Mouse (Mus musculus): ENCODE data around the gene Uroc1. TPM values are rescaled to one million over a fixed set of nuclear protein-coding genes. Genes with fewer than 3 reads are reported as not detected.

The Uroc1 gene
- polyA plus RNA-seq, 2 experiments = 9.6 to 17.5 TPM

GRCm38 (mm10) chr6:90347183-90347582 lies 14.1 kb downstream of the Uroc1 start:
- DNase-seq (ENCODE audit: low read depth in 3 of 3, low spot score in 3 of 3) (no peak), ATAC-seq (ENCODE audit: insufficient read depth) (no peak)
- Histone ChIP-seq H3K27ac (no peak overlapping the region), H3K9ac (replicated peaks) (no peak overlapping the region), H3K36me3 (replicated peaks; ENCODE audit: control insufficient read depth, insufficient read depth, low read depth) (no peaks in the 10 kb centered on the region), H3K4me1 (replicated peaks; ENCODE audit: control insufficient read depth in 2 of 2, insufficient read depth in 2 of 2, low read length in 1 of 2) (no peaks in the 10 kb centered on the region), H3K9me3 (ENCODE audit: control insufficient read depth, low read length) (no peaks in the 10 kb centered on the region), H3K4me3 (ENCODE audit: insufficient read depth in 1 of 2, low read depth in 2 of 2, low read length in 2 of 2) (no peak overlapping the region), H3K4me2 (ENCODE audit: low read depth) (no peak overlapping the region), H3K27me3 (ENCODE audit: control insufficient read depth, insufficient read depth, low read length) (no peaks in the 10 kb centered on the region)
- 36% methylated on average over 4 of the region's 4 CpGs for WGBS (ENCODE audit: insufficient replicate concordance)
- TF ChIP-seq EP300 (IDR thresholded peaks at IDR 0.05; ENCODE audit: low read depth) = no peak
- no peak for TF ChIP-seq CTCF (IDR thresholded peaks at IDR 0.05; ENCODE audit: low read depth)

DNA sequence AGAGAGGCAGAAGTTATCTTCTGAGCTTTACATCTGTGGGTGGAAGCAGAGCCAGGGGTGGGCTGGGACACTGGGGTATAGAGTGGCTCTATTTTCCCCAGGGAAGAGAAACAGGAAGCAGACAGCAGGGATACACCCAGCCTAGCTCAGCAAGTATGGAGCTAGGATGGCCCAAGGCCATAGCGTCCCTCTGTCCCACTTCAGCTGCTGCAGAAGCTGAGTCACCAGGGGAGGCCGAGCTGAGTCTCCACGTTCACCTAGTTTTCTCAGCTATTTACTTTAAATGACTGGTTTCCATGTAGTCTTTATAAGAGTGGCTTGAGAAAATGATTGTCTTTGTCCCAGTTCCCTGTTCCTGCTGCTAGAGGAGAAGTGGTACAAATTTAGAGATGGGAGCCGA lies 15.4 kb downstream of the Uroc1 start:
- Histone ChIP-seq H3K4me3 (ENCODE audit: insufficient read depth in 1 of 2, low read depth in 2 of 2, low read length in 2 of 2) (no peak overlapping the region), H3K9ac (replicated peaks) (no peak overlapping the region), H3K27ac (no peak overlapping the region), H3K4me2 (ENCODE audit: low read depth) (no peak overlapping the region), H3K36me3 (replicated peaks; ENCODE audit: control insufficient read depth, insufficient read depth, low read depth) (no peaks in the 10 kb centered on the region), H3K4me1 (replicated peaks; ENCODE audit: control insufficient read depth in 2 of 2, insufficient read depth in 2 of 2, low read length in 1 of 2) (no peaks in the 10 kb centered on the region), H3K9me3 (ENCODE audit: control insufficient read depth, low read length) (no peaks in the 10 kb centered on the region), H3K27me3 (ENCODE audit: control insufficient read depth, insufficient read depth, low read length) (no peaks in the 10 kb centered on the region)
- TF ChIP-seq CTCF (IDR thresholded peaks at IDR 0.05; ENCODE audit: low read depth) (no peak), EP300 (IDR thresholded peaks at IDR 0.05; ENCODE audit: low read depth) (no peak)
- no peak for DNase-seq (ENCODE audit: low read depth in 3 of 3, low spot score in 3 of 3)
- ATAC-seq (ENCODE audit: insufficient read depth) = no peak
- 49% methylated on average over 4 of the region's 4 CpGs for WGBS (ENCODE audit: insufficient replicate concordance)

DNA sequence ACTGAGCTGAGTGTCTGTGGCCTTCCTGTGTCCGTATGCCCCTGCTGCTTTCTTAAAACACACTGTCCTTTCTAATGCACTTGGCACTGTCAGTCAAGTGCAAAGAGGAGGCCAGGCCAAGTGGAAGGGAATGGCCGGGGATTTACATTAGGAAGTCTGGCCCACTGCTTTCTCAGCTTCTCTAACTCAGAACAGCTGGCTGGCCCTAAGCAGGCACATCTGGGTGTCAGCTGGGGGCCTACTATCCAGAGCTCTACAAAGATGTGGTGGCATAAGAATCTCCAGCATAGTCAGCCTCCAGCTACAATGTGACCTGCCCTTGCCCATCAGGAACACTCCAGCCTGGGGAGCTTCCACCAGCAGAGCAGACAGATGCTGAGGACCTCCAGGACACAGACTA lies 16.9 kb downstream of the Uroc1 start:
- ATAC-seq (ENCODE audit: insufficient read depth) (no peak), DNase-seq (ENCODE audit: low read depth in 3 of 3, low spot score in 3 of 3) (no peak)
- Histone ChIP-seq H3K4me1 (replicated peaks; ENCODE audit: control insufficient read depth in 2 of 2, insufficient read depth in 2 of 2, low read length in 1 of 2) (no peaks in the 10 kb centered on the region), H3K27ac (no peak overlapping the region), H3K4me2 (ENCODE audit: low read depth) (no peak overlapping the region), H3K9me3 (ENCODE audit: control insufficient read depth, low read length) (no peaks in the 10 kb centered on the region), H3K9ac (replicated peaks) (no peak overlapping the region), H3K27me3 (ENCODE audit: control insufficient read depth, insufficient read depth, low read length) (no peaks in the 10 kb centered on the region), H3K4me3 (ENCODE audit: insufficient read depth in 1 of 2, low read depth in 2 of 2, low read length in 2 of 2) (no peak overlapping the region), H3K36me3 (replicated peaks; ENCODE audit: control insufficient read depth, insufficient read depth, low read depth) (no peaks in the 10 kb centered on the region)
- TF ChIP-seq CTCF (IDR thresholded peaks at IDR 0.05; ENCODE audit: low read depth) (no peak), EP300 (IDR thresholded peaks at IDR 0.05; ENCODE audit: low read depth) (no peak)
- WGBS (ENCODE audit: insufficient replicate concordance) = 64% methylated on average over 2 of the region's 2 CpGs

DNA sequence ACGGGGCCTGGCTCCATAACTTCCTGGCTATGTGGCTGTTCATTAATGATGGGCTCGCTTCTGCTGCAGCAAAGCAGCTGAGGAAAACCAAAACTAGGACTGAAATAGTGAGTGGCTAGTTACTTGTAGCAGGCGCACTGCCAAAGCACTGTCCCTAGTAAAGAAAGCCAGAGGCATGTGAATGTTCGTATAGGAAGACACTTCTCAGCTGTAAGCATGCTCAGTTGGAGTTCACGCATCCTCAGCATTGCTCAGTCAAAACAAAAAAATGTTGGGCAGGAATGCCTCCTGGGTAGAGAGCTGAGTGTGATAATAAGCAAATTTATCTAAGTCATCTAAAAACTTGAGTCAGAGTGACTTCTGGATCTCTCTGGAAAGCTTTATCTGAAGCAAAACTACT lies 25.1 kb downstream of the Uroc1 start:
- WGBS (ENCODE audit: insufficient replicate concordance) = 49% methylated on average over 5 of the region's 5 CpGs
- no peak for ATAC-seq (ENCODE audit: insufficient read depth)

GRCm38 (mm10) chr6:90359445-90359844 lies 26.4 kb downstream of the Uroc1 start:
- DNase-seq (ENCODE audit: low read depth in 3 of 3, low spot score in 3 of 3) (no peak), ATAC-seq (ENCODE audit: insufficient read depth) (no peak)
- no peak overlapping the region for H3K9ac ChIP-seq (replicated peaks)
- 49% methylated on average over 2 of the region's 2 CpGs for WGBS (ENCODE audit: insufficient replicate concordance)
- TF ChIP-seq EP300 (IDR thresholded peaks at IDR 0.05; ENCODE audit: low read depth) (no peak), CTCF (IDR thresholded peaks at IDR 0.05; ENCODE audit: low read depth) (no peak)
- no peak overlapping the region for H3K4me2 ChIP-seq (ENCODE audit: low read depth)
- no peak overlapping the region for H3K27ac ChIP-seq
- H3K9me3 ChIP-seq (ENCODE audit: control insufficient read depth, low read length) = no peaks in the 10 kb centered on the region
- no peaks in the 10 kb centered on the region for H3K27me3 ChIP-seq (ENCODE audit: control insufficient read depth, insufficient read depth, low read length)
- no peak overlapping the region for H3K4me3 ChIP-seq (ENCODE audit: insufficient read depth in 1 of 2, low read depth in 2 of 2, low read length in 2 of 2)
- H3K36me3 ChIP-seq (replicated peaks; ENCODE audit: control insufficient read depth, insufficient read depth, low read depth) = no peaks in the 10 kb centered on the region
- H3K4me1 ChIP-seq (replicated peaks; ENCODE audit: control insufficient read depth in 2 of 2, insufficient read depth in 2 of 2, low read length in 1 of 2) = peaks cover 0 to 4% of the 10 kb centered on the region in 2 experiments; a peak in 2 of 4 replicates

More for the DNA sequence above, 25.1 kb downstream of the Uroc1 start:
- no peak overlapping the region for H3K4me2 ChIP-seq (ENCODE audit: low read depth)
- no peaks in the 10 kb centered on the region for H3K27me3 ChIP-seq (ENCODE audit: control insufficient read depth, insufficient read depth, low read length)
- H3K27ac ChIP-seq = no peak overlapping the region
- no peaks in the 10 kb centered on the region for H3K36me3 ChIP-seq (replicated peaks; ENCODE audit: control insufficient read depth, insufficient read depth, low read depth)
- H3K4me3 ChIP-seq (ENCODE audit: insufficient read depth in 1 of 2, low read depth in 2 of 2, low read length in 2 of 2) = no peak overlapping the region
- H3K4me1 ChIP-seq (replicated peaks; ENCODE audit: control insufficient read depth in 2 of 2, insufficient read depth in 2 of 2, low read length in 1 of 2) = peaks cover 0 to 4% of the 10 kb centered on the region in 2 experiments; a peak in 2 of 4 replicates
- H3K9ac ChIP-seq (replicated peaks) = no peak overlapping the region
- no peak for DNase-seq (ENCODE audit: low read depth in 3 of 3, low spot score in 3 of 3)
- TF ChIP-seq EP300 (IDR thresholded peaks at IDR 0.05; ENCODE audit: low read depth) (no peak), CTCF (IDR thresholded peaks at IDR 0.05; ENCODE audit: low read depth) (no peak)
- H3K9me3 ChIP-seq (ENCODE audit: control insufficient read depth, low read length) = no peaks in the 10 kb centered on the region

Data from liver, embryonic 14.5 days (tissue).